Mouse (Mus musculus): ENCODE measurements around the gene Gm867.
A peak's percentile ranks its signal among the peaks of the same experiment; 100 is the strongest.

The Gm867 gene

GRCm38 (mm10) chr10:75897373-75897772, 43.1 kb downstream of the Gm867 start:
- DNase-seq (ENCODE audit: low spot score) = peak; percentile 42

GRCm38 (mm10) chr10:75896208-75896607, 44.3 kb downstream of the Gm867 start:
- DNase-seq (ENCODE audit: low spot score) = no peak

- DNase-seq (ENCODE audit: low spot score) = no peak
Observed at GRCm38 (mm10) chr10:75895730-75896129, 44.7 kb downstream of the Gm867 start.

- DNase-seq (ENCODE audit: low spot score) = no peak
Observed at GRCm38 (mm10) chr10:75894601-75895000, 45.9 kb downstream of the Gm867 start.

DNA sequence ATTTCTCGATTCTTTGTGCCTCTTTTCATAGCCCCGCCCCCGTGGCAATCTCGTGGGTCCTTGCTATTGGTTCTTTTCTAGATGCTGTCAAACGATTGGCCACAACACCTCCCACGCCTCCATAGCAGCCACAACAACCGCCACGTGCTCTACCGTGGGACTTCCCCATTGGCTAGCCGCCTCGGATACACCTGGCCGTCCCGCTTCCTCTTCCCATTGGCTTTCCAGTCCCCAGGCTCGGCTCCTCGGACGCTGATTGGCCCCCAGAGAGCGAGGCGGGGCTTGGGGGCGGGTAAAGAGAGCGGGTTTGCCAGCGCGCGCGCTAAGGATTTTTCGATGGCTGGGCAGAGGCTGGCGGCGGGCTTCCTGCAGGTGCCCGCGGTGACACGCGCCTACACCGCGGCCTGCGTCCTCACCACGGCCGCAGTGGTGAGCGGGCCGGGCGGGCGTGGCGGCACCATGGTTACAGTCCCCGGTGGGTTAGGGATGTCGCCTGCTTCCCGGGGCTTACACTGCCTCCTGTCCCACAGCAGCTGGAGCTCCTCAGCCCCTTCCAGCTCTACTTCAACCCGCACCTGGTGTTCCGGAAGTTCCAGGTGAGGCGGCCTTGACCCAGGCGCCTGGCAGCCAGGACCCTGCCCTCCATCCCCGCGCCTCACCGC, 47.3 kb downstream of the Gm867 start, which contains the start of gene Derl3:
Derl3 (plus strand) TSS at position 325 of the 662 bp plus-strand sequence.
- DNase-seq (ENCODE audit: low spot score) = peak; percentile 93

GRCm38 (mm10) chr10:75889406-75890153, 50.9 kb downstream of the Gm867 start:
- DNase-seq (ENCODE audit: low spot score) = no peak

Data from c-Kit-positive CD71-positive TER-119-positive erythroid progenitor cells, embryonic 14.5 days (primary cell).